Mouse (Mus musculus): Measurements from ENCODE around the gene Marc2.

Gene Marc2

GRCm38 (mm10) chr1:184857216-184857615 lies 11.0 kb upstream of the Marc2 start:
- DNase-seq (ENCODE audit: low spot score in 2 of 2) = peak in 1 of 2 experiments; percentile 40

- no peak for DNase-seq (ENCODE audit: low spot score in 2 of 2)
Observed at GRCm38 (mm10) chr1:184853922-184854321, 7.7 kb upstream of the Marc2 start.

GRCm38 (mm10) chr1:184853339-184853738 lies 7.1 kb upstream of the Marc2 start:
- DNase-seq (ENCODE audit: low spot score in 2 of 2) = peak in 1 of 2 experiments; percentile 59

- DNase-seq (ENCODE audit: low spot score in 2 of 2) = peak; percentile 47 to 91
Observed at GRCm38 (mm10) chr1:184851741-184852618, 5.7 kb upstream of the Marc2 start.

GRCm38 (mm10) chr1:184851166-184851565 lies 4.9 kb upstream of the Marc2 start:
- DNase-seq (ENCODE audit: low spot score in 2 of 2) = no peak

- DNase-seq (ENCODE audit: low spot score in 2 of 2) = no peak
Observed at GRCm38 (mm10) chr1:184846973-184847372, 722 bp upstream of the Marc2 start.

GRCm38 (mm10) chr1:184845111-184846071 lies 860 bp downstream of the Marc2 start:
- DNase-seq (ENCODE audit: low spot score in 2 of 2) = peak; percentile 69 to 85

- no peak for DNase-seq (ENCODE audit: low spot score in 2 of 2)
Observed at GRCm38 (mm10) chr1:184844326-184845066, 1.8 kb downstream of the Marc2 start.

GRCm38 (mm10) chr1:184837649-184838048 lies 8.6 kb downstream of the Marc2 start:
- no peak for DNase-seq (ENCODE audit: low spot score in 2 of 2)

- DNase-seq (ENCODE audit: low spot score in 2 of 2) = no peak
Observed at GRCm38 (mm10) chr1:184836350-184836749, 9.9 kb downstream of the Marc2 start.

GRCm38 (mm10) chr1:184833499-184833898 lies 12.8 kb downstream of the Marc2 start:
- DNase-seq (ENCODE audit: low spot score in 2 of 2) = no peak

GRCm38 (mm10) chr1:184832211-184832610 lies 14.0 kb downstream of the Marc2 start:
- DNase-seq (ENCODE audit: low spot score in 2 of 2) = no peak

- DNase-seq (ENCODE audit: low spot score in 2 of 2) = no peak
Observed at GRCm38 (mm10) chr1:184829897-184830296, 16.4 kb downstream of the Marc2 start.

- peak in 1 of 2 experiments; percentile 36 for DNase-seq (ENCODE audit: low spot score in 2 of 2)
Observed at GRCm38 (mm10) chr1:184827175-184827701, 19.0 kb downstream of the Marc2 start.

- peak in 1 of 2 experiments; percentile 34 for DNase-seq (ENCODE audit: low spot score in 2 of 2)
Observed at GRCm38 (mm10) chr1:184825093-184825492, 21.2 kb downstream of the Marc2 start.

- peak in 1 of 2 experiments; percentile 90 for DNase-seq (ENCODE audit: low spot score in 2 of 2)
Observed at GRCm38 (mm10) chr1:184824439-184824851, 21.8 kb downstream of the Marc2 start.

- DNase-seq (ENCODE audit: low spot score in 2 of 2) = peak in 1 of 2 experiments; percentile 30
Observed at GRCm38 (mm10) chr1:184822678-184823077, 23.6 kb downstream of the Marc2 start.

GRCm38 (mm10) chr1:184817768-184818167 lies 28.5 kb downstream of the Marc2 start:
- no peak for DNase-seq (ENCODE audit: low spot score in 2 of 2)

- no peak for DNase-seq (ENCODE audit: low spot score in 2 of 2)
Observed at GRCm38 (mm10) chr1:184811716-184812250, 34.5 kb downstream of the Marc2 start.

- no peak for DNase-seq (ENCODE audit: low spot score in 2 of 2)
Observed at GRCm38 (mm10) chr1:184810780-184811575, 35.3 kb downstream of the Marc2 start, which contains the start of gene Marc1. Marc1 (minus strand) TSS chr1:184811313.

Data from left cerebral cortex, adult 9 months (tissue).